Mouse (Mus musculus) frontal cortex, adult (tissue): ENCODE data around the gene Tnfaip8l3.

Experiments
- ATAC-seq: cut with Nextera tagmentation; 2 replicates; pipeline ENCODE4 v1.9.2; 2017; ENCODE audit warnings: mild to moderate bottlenecking, moderate library complexity, mixed read lengths; ENCODE audit not compliant: low TSS enrichment

Tnfaip8l3 gene

DNA sequence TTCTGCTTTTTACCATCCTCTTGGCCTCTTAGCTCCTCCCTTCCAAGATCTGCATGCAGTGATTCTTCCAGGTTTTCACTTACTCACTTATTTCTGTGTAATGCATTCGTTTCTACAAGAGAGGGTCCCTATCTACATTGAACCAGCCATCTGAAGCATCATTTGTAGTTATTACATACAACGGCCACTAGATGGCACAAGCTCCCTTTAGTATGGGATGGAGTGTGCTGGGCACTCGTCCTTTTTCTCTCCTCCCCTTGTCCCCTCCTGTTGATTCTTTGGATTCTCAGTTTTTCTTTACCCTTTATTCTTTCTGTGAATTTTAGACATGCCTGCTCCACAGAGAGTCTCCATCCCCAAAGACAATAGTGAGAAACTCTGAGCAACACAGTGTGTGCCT is 77.3 kb downstream of the Tnfaip8l3 start:
- ATAC-seq: peak; percentile 73

DNA sequence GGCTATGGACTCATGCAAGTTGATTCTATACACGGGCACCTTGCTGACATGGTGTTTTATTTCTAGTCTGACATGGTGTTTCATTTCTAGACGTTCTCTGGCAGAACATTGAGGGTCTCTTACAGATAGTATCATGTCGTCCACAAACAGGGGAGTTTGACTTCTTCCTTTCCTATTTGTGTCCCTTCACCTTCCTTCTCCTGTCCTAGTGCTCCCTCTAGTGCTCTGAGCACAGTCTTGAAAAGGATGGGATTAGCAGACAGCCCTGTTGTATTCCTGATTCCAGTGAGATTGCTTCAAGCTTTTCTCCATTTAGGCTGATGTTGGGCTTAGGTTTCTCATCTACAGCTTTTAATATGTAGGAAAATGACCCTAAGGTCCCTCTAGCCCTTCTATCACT is 81.2 kb downstream of the Tnfaip8l3 start:
- ATAC-seq: peak; percentile 85

DNA sequence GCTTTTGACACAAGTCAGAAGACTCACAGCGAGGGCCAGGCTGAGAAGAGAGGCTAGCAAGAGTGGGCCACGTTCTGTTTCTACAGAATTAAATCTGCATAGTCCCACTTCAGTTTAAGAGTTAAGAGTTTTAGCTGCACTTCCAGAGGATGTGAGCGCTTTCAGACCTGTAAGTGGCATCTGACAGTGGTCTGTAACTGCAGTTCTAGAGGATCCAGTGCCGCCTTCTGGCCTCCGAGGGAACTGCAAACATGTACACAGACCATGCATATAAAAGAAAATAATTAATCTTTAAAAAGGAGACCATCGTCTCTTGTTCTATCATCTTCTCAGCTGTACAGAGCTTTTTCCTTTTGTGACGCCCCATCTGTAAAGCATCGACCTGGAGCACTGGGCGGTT is 83.3 kb downstream of the Tnfaip8l3 start:
- no peak for ATAC-seq

DNA sequence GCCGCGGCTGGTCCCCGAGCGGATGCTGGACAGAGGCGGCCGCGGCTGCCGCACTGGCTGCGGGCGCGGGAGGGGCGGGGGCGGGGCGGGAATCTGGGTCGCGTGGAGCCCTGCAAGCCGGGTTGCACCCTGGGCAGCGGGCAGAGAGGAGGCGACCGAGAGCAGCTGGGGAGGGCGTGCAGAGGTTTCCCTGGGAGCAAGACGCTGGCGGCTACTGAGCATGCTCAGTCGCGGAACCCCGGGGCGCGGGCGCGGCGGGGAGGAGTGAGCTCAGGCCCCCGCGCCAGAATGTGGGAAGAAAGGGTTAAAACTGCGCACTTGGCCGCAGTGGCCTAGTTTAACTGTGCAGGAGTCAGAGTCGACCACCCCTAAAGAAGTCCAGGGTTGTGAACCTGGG is 93.1 kb downstream of the Tnfaip8l3 start, which contains the start of gene Elmod1:
Gene Elmod1 (minus strand): TSS at position 180 of the 397 bp plus-strand sequence.
- ATAC-seq: peak; percentile 78

DNA sequence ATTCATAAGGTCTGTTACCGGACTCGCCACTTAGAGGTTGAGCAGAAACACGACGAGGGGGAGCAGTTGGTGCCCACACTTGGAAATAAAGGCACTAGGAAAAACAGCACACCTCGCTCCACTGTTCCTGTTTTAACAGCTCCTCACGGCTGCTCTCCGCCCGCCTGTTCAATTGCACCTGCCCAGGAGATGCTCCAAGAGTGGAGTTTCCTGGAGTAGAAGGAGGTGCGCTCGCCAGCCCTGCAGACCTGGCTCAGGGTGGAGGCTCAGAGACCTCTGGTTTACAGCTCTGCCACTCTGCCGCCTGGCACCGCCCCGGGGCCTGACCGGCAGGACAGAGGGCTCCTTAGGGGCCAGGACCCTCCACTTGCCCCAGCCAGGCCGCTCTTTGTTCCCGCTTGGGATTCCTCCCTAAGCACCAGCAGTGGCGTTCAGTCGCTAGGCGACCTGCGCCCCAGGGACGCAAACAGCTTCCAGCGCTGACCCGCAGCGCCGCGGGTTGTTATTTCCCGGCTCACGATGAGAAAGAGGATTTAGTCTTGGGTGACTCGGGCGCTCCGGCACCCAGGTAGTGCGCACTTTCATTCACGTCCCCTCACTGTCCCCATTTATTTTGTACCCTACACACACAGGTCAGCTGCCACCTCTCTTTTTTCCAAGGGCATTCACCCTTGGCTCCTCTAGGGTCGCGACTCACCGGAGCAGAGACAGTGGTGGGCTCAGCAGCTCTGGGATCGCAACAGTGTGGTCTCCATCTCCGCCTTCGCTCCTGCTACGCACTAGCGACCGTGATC is 93.7 kb downstream of the Tnfaip8l3 start:
- peak; percentile 28 for ATAC-seq

DNA sequence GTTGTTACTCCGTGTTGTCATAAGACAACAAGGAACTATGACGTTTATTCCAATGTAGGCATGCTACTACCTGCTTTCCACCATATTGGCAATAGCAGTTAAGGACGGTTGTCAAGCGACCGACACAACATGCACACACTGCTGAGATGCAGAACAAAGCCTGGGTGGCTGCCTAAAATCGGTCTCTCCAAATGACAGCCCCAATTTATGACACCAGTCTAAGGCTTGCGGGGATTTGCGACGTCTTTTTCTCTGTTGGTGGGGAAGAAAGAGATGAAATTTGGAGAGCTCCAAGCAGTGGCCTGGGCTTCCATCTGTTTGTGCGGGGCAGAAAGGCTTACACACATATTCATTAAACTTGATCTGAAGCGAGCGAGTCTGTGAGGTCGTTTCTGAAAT is 94.3 kb downstream of the Tnfaip8l3 start:
- no peak; the same call in 1 of the 2 replicates for ATAC-seq
